Mouse (Mus musculus) small intestine, adult 2 months (tissue): Measurements from ENCODE around the gene Defb28.

Source experiments
- CTCF ChIP-seq: fragments of 200-500 bp; IDR thresholded peaks from 2 replicates; pipeline ENCODE4 v1.5.1; 2012; ENCODE audit warnings: low read depth, mild to moderate bottlenecking, control low read depth, inconsistent platforms, low read length, moderate library complexity, mixed read lengths; ENCODE audit not compliant: insufficient replicate concordance, insufficient read length; ENCODE audit errors: extremely low read depth
- POLR2A ChIP-seq: fragments of 200-500 bp; IDR thresholded peaks from 2 replicates; pipeline ENCODE4 v1.6.1; 2012; ENCODE audit warnings: low read depth, mild to moderate bottlenecking, control low read depth, inconsistent platforms, low read length, moderate library complexity

GRCm38 (mm10) chr2:152498020-152498419 lies 20.0 kb upstream of the Defb28 start:
- no peak for TF ChIP-seq POLR2A
- no peak for TF ChIP-seq CTCF
